Mouse (Mus musculus) midbrain, embryonic 15.5 days (tissue): ENCODE results near the gene Fpr-rs7. TPM values are rescaled to one million over a fixed set of nuclear protein-coding genes. Genes with fewer than 3 reads are reported as not detected.

ENCODE experiments used
- ATAC-seq: fragments of 200-750 bp; cut with Nextera tagmentation; replicated peaks from 2 replicates; pipeline ENCODE4 v1.8.0; 2017; ENCODE audit warnings: moderate TSS enrichment
- H3K27ac ChIP-seq: fragments of 300-500 bp; sonication (generic); 2 replicates; pipeline ENCODE4 v1.5.1; 2015; ENCODE audit warnings: mild to moderate bottlenecking, inconsistent platforms
- H3K27me3 ChIP-seq: fragments of 300-500 bp; sonication (generic); replicated peaks from 2 replicates; pipeline ENCODE4 v1.6.1; 2015; ENCODE audit warnings: inconsistent platforms
- H3K36me3 ChIP-seq: fragments of 300-500 bp; sonication (generic); replicated peaks from 2 replicates; pipeline ENCODE4 v1.6.1; 2015; ENCODE audit warnings: inconsistent platforms
- H3K4me1 ChIP-seq: fragments of 300-500 bp; sonication (generic); 2 replicates; pipeline ENCODE4 v1.6.1; 2015; ENCODE audit warnings: inconsistent platforms
- H3K4me2 ChIP-seq: fragments of 300-500 bp; sonication (generic); 2 replicates; pipeline ENCODE4 v1.6.1; 2015; ENCODE audit warnings: inconsistent platforms, mild to moderate bottlenecking, moderate library complexity
- H3K4me3 ChIP-seq: fragments of 300-500 bp; sonication (generic); 2 replicates; pipeline ENCODE4 v1.5.1; 2015; ENCODE audit warnings: mild to moderate bottlenecking, inconsistent platforms
- H3K9ac ChIP-seq: fragments of 300-500 bp; sonication (generic); 2 replicates; pipeline ENCODE4 v1.6.1; 2015; ENCODE audit warnings: mild to moderate bottlenecking, inconsistent platforms
- H3K9me3 ChIP-seq: fragments of 300-500 bp; sonication (generic); 2 replicates; pipeline ENCODE4 v1.6.1; 2016; ENCODE audit warnings: inconsistent platforms
- WGBS: fragments of 180-500 bp; shearing (Covaris S2); methylation state at CpG from one replicate; pipeline ENCODE4 v1.1.7; 2015; ENCODE audit warnings: mixed read lengths; 5-methylcytosine and 5-hydroxymethylcytosine counted together
- polyA plus RNA-seq: library from polyadenylated mRNA; unstranded; fragments of >200 nt; fragmentation: Nextera tagmentation; extraction: Ambion mirVana; gene quantifications from 2 replicates; pipeline ENCODE4 v1.2.1, GENCODE M21; 2015

The Fpr-rs7 gene
- polyA plus RNA-seq: not detected in 2 replicates

- H3K36me3 ChIP-seq: no peaks in the 10 kb centered on the region
- no peak within 1 kb of the TSS for H3K27ac ChIP-seq
- peaks cover 4% of the 10 kb centered on the region; the same call in 1 of the 2 replicates for H3K9me3 ChIP-seq
- H3K27me3 ChIP-seq: no peaks in the 10 kb centered on the region
- no peak for ATAC-seq
- H3K4me1 ChIP-seq: no peaks in the 10 kb centered on the region
- no peak within 1 kb of the TSS for H3K4me3 ChIP-seq
- H3K9ac ChIP-seq: no peak within 1 kb of the TSS
- H3K4me2 ChIP-seq: no peak within 1 kb of the TSS
These were observed at the start of gene Fpr-rs7 for GRCm38 (mm10) chr17:20114126-20114525. Gene Fpr-rs7, minus strand, starts transcription at chr17:20114226.

- Histone ChIP-seq H3K36me3 (no peaks in the 10 kb centered on the region), H3K4me1 (no peaks in the 10 kb centered on the region), H3K9me3 (peaks cover 15% of the 10 kb centered on the region; the same call in 1 of the 2 replicates), H3K4me3 (no peak overlapping the region), H3K27me3 (no peaks in the 10 kb centered on the region), H3K9ac (no peak overlapping the region), H3K27ac (no peak overlapping the region), H3K4me2 (no peak overlapping the region)
- WGBS: 74% methylated on average over 6 of the region's 6 CpGs
- ATAC-seq: no peak
These were observed 39.9 kb downstream of the Fpr-rs7 start for GRCm38 (mm10) chr17:20074090-20074489.

- H3K9ac ChIP-seq: no peak overlapping the region
- H3K4me3 ChIP-seq: no peak overlapping the region
- ATAC-seq: no peak
- H3K9me3 ChIP-seq: peaks cover 15% of the 10 kb centered on the region
- H3K36me3 ChIP-seq: no peaks in the 10 kb centered on the region
- H3K27me3 ChIP-seq: no peaks in the 10 kb centered on the region
- H3K4me2 ChIP-seq: no peak overlapping the region
- no peaks in the 10 kb centered on the region for H3K4me1 ChIP-seq
- 95% methylated on average over 4 of the region's 4 CpGs for WGBS
- no peak overlapping the region for H3K27ac ChIP-seq
These were observed 42.2 kb downstream of the Fpr-rs7 start for GRCm38 (mm10) chr17:20071656-20072396.

Other genes starting within 250 kb of the Fpr-rs7 start
- gene Vmn2r104, start 65.9 kb downstream of the Fpr-rs7 start, polyA plus RNA-seq: not detected in 2 replicates
- gene Fpr-rs6, start 68.9 kb upstream of the Fpr-rs7 start, polyA plus RNA-seq: not detected in 2 replicates
- not detected in 2 replicates for gene Vmn2r105, start 120.8 kb upstream of the Fpr-rs7 start, polyA plus RNA-seq
- not detected in 2 replicates for gene Vmn2r106, start 171.3 kb upstream of the Fpr-rs7 start, polyA plus RNA-seq
- not detected in 2 replicates for gene Vmn2r107, start 231.0 kb upstream of the Fpr-rs7 start, polyA plus RNA-seq